Comparison of ENCODE assay signal across 8 mouse cellular contexts in genomic region chr3:28780994-28781393, GRCm38 (mm10). TPM values are rescaled to one million over a fixed set of nuclear protein-coding genes. Genes with fewer than 3 reads are reported as not detected.
DNase-seq lines count a peak whose midpoint lies in the region; ATAC-seq lines count a peak whose summit lies in the region.

Gene Eif5a2, plus strand, starts transcription at chr3:28781276.

- intact Hi-C loops in gastrocnemius, postnatal 14 days (cut with DNase I; ENCODE audit: low total_unique reads): no loop called here

- peak; percentile 86 to 87 for DNase-seq in adrenal gland, adult 18-20 months (ENCODE audit: low spot score in 2 of 2)
- peak; percentile 95 for DNase-seq in embryo, embryonic 10.5 days (ENCODE audit: low spot score)
- DNase-seq in gastrocnemius, postnatal 14 days: peak; percentile 93
- peak; percentile 96 for DNase-seq in induced T-regulatory cell, adult 2 months (ENCODE audit: low read depth)
- peak; percentile 78 to 94 for DNase-seq in left cerebral cortex, adult 8-10 months (ENCODE audit: low spot score in 2 of 2)
- peak; percentile 96 for DNase-seq in right cerebral cortex, adult 18-20 months
- peak; percentile 72 for DNase-seq in urinary bladder, adult 2 months (ENCODE audit: low spot score)

- peak; percentile 98 for ATAC-seq in megakaryocyte, adult 5-6 weeks (ENCODE audit: poor library complexity, severe bottlenecking)

RNA-seq across cellular contexts. Expression of gene Eif5a2, which starts in this region (rescaled TPM):
- total RNA-seq in adrenal gland, adult 18-20 months (2021): 1 to 10 TPM; 1.6 to 1.9 TPM
- total RNA-seq in gastrocnemius, postnatal 14 days (2021): 1 to 10 TPM; 1.5 TPM
- 10 to 100 TPM; 34.7 to 41.4 (median 39.1) TPM for total RNA-seq in left cerebral cortex, adult 8-10 months (2022)
- 5.8 and 6.2 TPM in 2 replicates for total RNA-seq in megakaryocyte, adult 5-6 weeks (2015)
- 3.5 and 3.9 TPM in 2 replicates for total RNA-seq in megakaryocyte, adult 5-6 weeks (2017)
- 4.7 and 5.0 TPM in 2 replicates for polyA plus RNA-seq in urinary bladder, adult 2 months (2012; rRNA removed)

Comparison
In these comparisons a context has a peak if more than half of its experiments do, and no peak if none do; other contexts are left out.
1. Peak in every context shown above with its lines: DNase-seq and ATAC-seq.
2. RNA of gene Eif5a2 (total RNA-seq): 34.7 to 41.4 TPM in left cerebral cortex, adult 8-10 months; 3.5 to 6.2 TPM in megakaryocyte, adult 5-6 weeks, 1.6 to 1.9 TPM in adrenal gland, adult 18-20 months and 1.5 TPM in gastrocnemius, postnatal 14 days; every median in the first group is over 4 times any median in the second.